Mouse (Mus musculus) frontal cortex, adult 2 months (tissue): Measurements from ENCODE around the gene Kcnh4. TPM values are rescaled to one million over a fixed set of nuclear protein-coding genes. Genes with fewer than 3 reads are reported as not detected.

Source experiments
- DNase-seq, 2 experiments: peaks; one replicate each; pipeline ENCODE4 v3.0.0; 2022; ENCODE audit warnings: low spot score in 1 of 2; ENCODE audit errors: extremely low spot score in 1 of 2
- polyA plus RNA-seq: library from polyadenylated mRNA; depleted of rRNA; stranded (reverse); fragments of >200 nt; gene quantifications from 2 replicates; pipeline ENCODE4 v1.2.3, GENCODE M21; 2012

Kcnh4 gene
- polyA plus RNA-seq, 1 experiment, result 15.8 TPM

DNA sequence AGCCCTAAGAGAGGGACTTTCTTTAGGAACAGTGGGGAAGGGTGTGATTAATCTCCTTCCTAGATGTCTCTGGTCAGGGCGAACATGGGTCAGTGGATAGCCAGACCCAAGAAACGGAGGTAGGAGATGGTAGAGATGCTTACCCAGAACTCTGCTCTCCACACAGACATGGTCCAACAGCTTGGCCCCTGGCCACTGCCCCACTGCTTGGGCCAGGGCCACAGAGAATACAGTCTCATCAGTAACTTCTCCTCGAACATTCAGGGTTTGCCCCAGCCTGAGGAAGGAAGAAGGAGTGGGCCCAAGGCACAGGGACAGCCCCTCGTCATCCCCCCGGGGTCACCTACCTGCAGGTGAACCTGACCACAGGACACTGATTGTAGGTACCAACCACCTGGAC is 8.1 kb upstream of the Kcnh4 start:
- DNase-seq, result no peak

GRCm38 (mm10) chr11:100766726-100767125 is 7.0 kb upstream of the Kcnh4 start:
- DNase-seq, result no peak

- no peak for DNase-seq
Measured at GRCm38 (mm10) chr11:100762831-100763230, 3.1 kb upstream of the Kcnh4 start, which contains the start of gene Hcrt. Gene Hcrt (minus strand): TSS chr11:100762931.

GRCm38 (mm10) chr11:100761547-100762045 is 1.9 kb upstream of the Kcnh4 start:
- DNase-seq, result peak; percentile 72 to 94

DNA sequence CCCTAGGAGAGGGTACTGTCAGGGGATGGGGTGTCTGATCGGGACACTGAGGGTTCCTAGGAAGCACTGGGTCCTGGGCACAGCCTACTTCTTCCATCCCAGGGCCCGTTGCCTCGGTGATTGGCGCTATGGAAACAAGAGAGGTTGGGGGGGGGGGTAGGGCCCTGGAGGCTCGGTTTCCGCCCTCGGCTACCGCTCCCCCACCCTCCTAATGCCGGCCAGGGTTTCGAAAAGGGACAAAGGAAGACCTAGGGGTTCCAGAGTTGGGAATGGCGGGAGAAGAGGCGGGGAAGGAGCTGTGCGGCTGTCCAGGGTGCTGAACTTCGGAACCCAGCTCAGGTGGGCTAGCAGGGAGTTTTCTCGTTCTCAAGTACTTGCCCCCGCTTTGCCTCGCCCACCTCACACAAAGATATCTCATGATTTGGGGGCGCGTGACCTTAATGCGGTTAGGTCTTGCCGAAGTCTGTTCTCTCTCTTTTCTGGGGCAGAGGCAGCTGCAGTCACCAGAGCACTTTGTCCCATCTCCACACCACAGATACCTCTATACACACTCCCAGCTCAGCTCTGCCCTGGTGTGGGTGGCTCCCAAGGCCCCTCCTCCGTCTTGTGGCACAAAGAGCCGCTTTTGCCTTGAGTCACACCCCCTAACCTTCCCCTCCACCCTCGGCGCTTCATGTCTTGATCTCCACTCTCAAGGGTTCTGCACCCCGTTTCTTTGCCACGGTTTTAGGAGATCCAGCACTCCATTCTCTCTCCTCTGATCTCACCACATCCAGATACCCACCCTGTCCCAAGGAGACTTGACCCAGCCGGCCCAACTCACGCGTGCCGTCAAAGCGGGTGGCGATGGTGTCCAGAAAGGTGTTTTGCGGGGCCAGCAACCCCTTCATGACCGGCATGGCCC is 783 bp downstream of the Kcnh4 start:
- no peak for DNase-seq

- no peak for DNase-seq
Measured at GRCm38 (mm10) chr11:100757566-100757965, 2.2 kb downstream of the Kcnh4 start.

- DNase-seq, result no peak
Measured at GRCm38 (mm10) chr11:100756476-100756875, 3.3 kb downstream of the Kcnh4 start.

GRCm38 (mm10) chr11:100754693-100755057 is 5.1 kb downstream of the Kcnh4 start:
- DNase-seq, result peak in 1 of 2 experiments; percentile 68

GRCm38 (mm10) chr11:100754021-100754692 is 5.6 kb downstream of the Kcnh4 start:
- peak; percentile 58 to 77 for DNase-seq

- DNase-seq, result no peak
Measured at GRCm38 (mm10) chr11:100752294-100752693, 7.4 kb downstream of the Kcnh4 start.

GRCm38 (mm10) chr11:100750127-100750526 is 9.6 kb downstream of the Kcnh4 start:
- DNase-seq, result no peak

- peak in 1 of 2 experiments; percentile 71 for DNase-seq
Measured at GRCm38 (mm10) chr11:100749469-100749868, 10.3 kb downstream of the Kcnh4 start.

DNA sequence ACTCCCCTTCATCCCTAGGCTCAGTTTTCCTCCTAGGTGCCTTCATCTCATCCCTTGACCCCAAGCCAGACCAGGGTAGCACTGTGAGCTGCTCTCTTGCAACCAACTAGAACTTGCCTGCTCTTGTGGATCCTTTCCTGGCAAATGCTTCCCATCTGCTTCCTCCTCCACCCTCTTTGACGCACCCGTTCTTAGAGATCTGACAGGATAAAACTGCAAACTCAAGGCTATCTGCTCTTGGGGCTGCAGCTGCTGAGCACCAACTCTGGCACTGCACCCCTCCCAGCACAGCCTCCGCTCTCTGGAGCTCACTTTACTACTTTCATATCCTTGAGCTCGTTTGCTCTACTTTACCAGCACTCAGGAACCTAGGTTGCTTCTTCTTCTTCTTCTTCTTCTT is 11.1 kb downstream of the Kcnh4 start:
- peak in 1 of 2 experiments; percentile 65 for DNase-seq

DNA sequence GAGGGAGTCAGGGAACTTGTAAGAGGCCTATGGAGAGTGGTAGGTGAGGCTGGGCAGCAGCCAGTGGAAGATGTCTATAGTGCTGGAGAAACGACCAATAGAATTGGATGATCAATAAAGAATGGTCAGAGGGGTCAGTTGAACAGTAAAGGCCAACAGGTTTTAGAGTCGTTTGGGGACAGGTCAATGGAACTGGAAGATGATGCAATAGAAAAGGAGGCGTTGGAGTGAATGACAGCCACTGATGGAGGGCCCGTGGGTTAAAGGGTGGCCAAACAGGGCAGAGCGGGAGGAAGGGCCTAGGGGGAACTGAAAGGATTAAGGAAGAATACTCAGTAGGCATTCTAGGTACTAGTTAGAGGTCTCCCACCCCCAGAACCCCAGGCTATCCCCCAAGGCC is 12.6 kb downstream of the Kcnh4 start:
- DNase-seq, result no peak

- no peak for DNase-seq
Measured at GRCm38 (mm10) chr11:100746546-100746945, 13.2 kb downstream of the Kcnh4 start.

- DNase-seq, result peak in 1 of 2 experiments; percentile 76
Measured at GRCm38 (mm10) chr11:100745085-100745484, 14.7 kb downstream of the Kcnh4 start.

DNA sequence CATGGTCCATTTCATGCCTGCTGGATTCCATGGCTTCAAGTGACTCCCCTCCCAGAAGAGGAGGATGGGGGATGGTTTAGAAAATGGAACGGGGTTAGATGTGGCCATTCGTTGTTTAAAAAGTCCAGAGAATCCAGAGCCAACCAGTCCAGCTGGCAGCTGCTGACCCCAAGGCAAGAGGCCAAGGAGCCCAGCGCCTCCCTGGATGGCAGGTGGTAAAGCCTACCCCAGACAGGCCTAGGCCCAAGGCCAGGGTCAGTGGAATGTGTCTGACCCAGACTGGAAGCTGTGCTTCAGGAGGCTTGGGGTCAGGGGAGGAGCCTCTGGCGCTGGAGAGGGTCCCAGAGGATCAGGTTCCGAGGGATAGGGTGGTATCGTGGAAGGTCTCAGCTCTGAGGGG is 18.4 kb downstream of the Kcnh4 start:
- no peak for DNase-seq

DNA sequence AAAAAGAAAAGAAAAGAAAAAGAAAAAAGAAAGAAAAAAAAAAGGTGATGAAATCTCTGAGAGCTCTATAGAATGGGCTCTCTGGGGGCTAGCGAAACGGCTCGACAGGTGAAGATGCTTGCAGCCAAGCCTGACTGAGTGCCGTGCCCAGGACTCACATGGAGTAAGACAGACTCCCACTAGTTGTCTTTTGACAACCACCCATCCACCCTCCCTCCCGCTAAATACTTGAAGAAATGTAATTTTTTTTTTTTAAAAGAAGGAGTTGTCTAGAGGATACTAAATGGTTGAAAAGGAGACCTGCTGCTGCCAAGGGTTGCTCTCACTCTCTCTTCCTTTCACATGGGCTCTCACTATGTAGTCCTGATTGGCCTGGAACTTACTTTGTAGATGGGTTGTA is 21.0 kb downstream of the Kcnh4 start:
- no peak for DNase-seq

DNA sequence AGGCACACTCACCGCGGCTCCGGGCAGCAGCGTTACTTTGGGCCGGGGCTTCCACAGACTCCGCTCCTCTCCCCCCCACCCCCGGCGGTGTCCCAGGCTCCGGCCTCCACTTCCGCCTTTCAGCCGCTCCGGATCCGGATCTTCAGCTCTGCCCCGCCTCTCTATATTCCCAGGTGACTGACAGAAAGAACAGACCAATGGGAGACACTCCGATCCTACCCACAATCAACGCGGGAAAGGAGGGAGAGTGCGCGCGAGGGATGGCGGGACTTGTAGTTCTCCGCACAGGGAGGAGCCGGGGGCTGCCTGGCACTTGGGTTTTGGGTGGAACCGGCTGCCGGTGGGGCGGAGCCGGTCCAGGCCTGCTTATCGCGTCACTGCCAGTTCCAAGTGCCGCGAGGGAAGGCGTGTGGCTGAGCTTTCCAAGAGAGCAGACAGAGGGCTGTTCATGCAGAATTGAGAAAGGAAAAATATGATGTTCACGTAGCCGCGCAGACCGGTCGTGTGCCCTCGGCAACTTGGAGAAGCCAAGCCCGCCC is 21.6 kb downstream of the Kcnh4 start, which contains the start of gene Rab5c:
Rab5c (minus strand) TSS at position 150 of the 539 bp plus-strand sequence.
- peak; percentile 99 for DNase-seq

- DNase-seq, result no peak
Measured at GRCm38 (mm10) chr11:100737105-100737733, 22.5 kb downstream of the Kcnh4 start.

DNA sequence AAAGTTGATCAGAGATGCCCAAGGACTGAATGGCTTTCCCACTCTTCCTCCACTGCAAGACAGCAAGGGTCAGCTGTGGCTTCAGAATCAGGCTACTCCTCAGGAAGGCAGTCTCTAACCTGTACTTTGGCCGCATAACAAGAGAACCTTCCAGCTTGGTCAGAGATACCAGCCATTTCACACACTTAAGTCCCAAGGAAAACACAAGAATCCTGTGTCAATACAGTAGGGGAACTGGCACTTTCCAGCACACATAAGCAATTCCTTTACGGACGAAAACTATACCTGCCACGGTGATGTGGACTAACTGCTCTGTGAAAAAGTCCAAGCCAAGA is 23.0 kb downstream of the Kcnh4 start:
- no peak for DNase-seq
